Mouse (Mus musculus) c-Kit-negative CD71-positive TER-119-positive erythroid progenitor cells, embryonic 14.5 days (primary cell): ENCODE results near the gene Cacnb3.

ENCODE experiments used
- DNase-seq: peaks from one replicate; pipeline ENCODE4 v3.0.0-alpha.2; 2013; ENCODE audit warnings: low read depth, low spot score

Cacnb3 gene

GRCm38 (mm10) chr15:98609331-98610130 lies 21.1 kb upstream of the Cacnb3 start, which contains the start of gene Adcy6:
TSS of gene Adcy6 (minus strand) at chr15:98610076.
- DNase-seq, result no peak

GRCm38 (mm10) chr15:98610131-98610633 lies 20.5 kb upstream of the Cacnb3 start:
- DNase-seq, result no peak

- no peak for DNase-seq
Measured at GRCm38 (mm10) chr15:98612229-98612628, 18.4 kb upstream of the Cacnb3 start.

GRCm38 (mm10) chr15:98614551-98614950 lies 16.1 kb upstream of the Cacnb3 start:
- no peak for DNase-seq

GRCm38 (mm10) chr15:98614971-98615370 lies 15.7 kb upstream of the Cacnb3 start:
- no peak for DNase-seq

GRCm38 (mm10) chr15:98615751-98616150 lies 14.9 kb upstream of the Cacnb3 start:
- no peak for DNase-seq

GRCm38 (mm10) chr15:98616362-98617175 lies 14.1 kb upstream of the Cacnb3 start:
- no peak for DNase-seq

GRCm38 (mm10) chr15:98617176-98617537 lies 13.5 kb upstream of the Cacnb3 start:
- DNase-seq, result peak; percentile 67

- no peak for DNase-seq
Measured at GRCm38 (mm10) chr15:98622199-98622598, 8.4 kb upstream of the Cacnb3 start.

GRCm38 (mm10) chr15:98622721-98623120 lies 7.9 kb upstream of the Cacnb3 start:
- no peak for DNase-seq

GRCm38 (mm10) chr15:98623361-98623821 lies 7.2 kb upstream of the Cacnb3 start:
- DNase-seq, result no peak

- no peak for DNase-seq
Measured at GRCm38 (mm10) chr15:98626078-98626477, 4.6 kb upstream of the Cacnb3 start.

GRCm38 (mm10) chr15:98626487-98627212 lies 4.0 kb upstream of the Cacnb3 start:
- no peak for DNase-seq

GRCm38 (mm10) chr15:98628589-98629254 lies 1.9 kb upstream of the Cacnb3 start:
- DNase-seq, result no peak

- DNase-seq, result no peak
Measured at GRCm38 (mm10) chr15:98629464-98629863, 1.2 kb upstream of the Cacnb3 start.

GRCm38 (mm10) chr15:98631493-98631892 lies 853 bp downstream of the Cacnb3 start:
- peak; percentile 34 for DNase-seq

- DNase-seq, result no peak
Measured at GRCm38 (mm10) chr15:98632107-98632744, 1.6 kb downstream of the Cacnb3 start.

- no peak for DNase-seq
Measured at GRCm38 (mm10) chr15:98632921-98633320, 2.3 kb downstream of the Cacnb3 start.

- DNase-seq, result no peak
Measured at GRCm38 (mm10) chr15:98633822-98634470, 3.3 kb downstream of the Cacnb3 start.

- DNase-seq, result no peak
Measured at GRCm38 (mm10) chr15:98634541-98635081, 4.0 kb downstream of the Cacnb3 start.
